Mouse (Mus musculus): ENCODE results near the gene Nr1d1. TPM values are rescaled to one million over a fixed set of nuclear protein-coding genes. Genes with fewer than 3 reads are reported as not detected.

Nr1d1 gene
- polyA plus RNA-seq, 1 experiment: 7.4 TPM

DNA sequence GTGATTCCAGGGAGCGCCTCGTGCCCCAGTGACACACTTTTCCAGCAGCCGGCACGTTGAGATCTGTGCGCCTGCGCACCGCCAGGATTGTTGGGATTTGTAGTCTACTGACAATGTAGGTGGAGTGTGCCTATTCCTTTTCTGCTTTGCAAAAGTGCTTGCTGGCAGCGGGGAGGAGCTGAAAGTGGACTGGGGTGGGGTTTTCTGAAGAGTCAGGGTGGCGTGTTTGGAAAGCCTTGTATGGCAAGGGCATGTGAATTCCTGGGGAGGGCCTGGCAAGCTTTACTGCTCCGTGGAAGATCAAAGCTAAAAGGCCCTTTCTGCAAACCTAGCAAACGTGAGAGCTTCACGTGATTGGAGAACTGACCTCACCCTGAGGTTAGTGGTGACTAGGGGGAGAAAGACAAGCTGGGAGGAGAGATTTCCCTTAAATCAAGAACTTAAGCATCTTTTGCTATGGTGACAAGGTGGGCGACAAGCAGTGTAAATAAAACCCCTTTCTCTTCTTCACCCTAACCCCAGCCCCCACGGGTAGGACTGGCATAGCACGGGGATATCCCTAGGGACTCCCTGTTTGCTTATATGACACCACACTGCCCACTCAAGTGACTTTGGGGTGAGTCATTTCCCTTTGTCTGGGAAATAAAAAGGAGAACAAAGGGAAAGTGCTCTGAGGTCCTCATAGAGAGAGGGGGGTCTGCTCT, 367 bp upstream of the Nr1d1 start:
- peak overlapping the region; percentile 52 for H3K9ac ChIP-seq (ENCODE audit: low read depth, poor library complexity, severe bottlenecking)
- no peaks in the 10 kb centered on the region for H3K36me3 ChIP-seq (ENCODE audit: control insufficient read depth, insufficient read depth, low read length, poor library complexity, severe bottlenecking)
- H3K27me3 ChIP-seq (ENCODE audit: control insufficient read depth, insufficient read depth, low read length, poor library complexity, severe bottlenecking): no peaks in the 10 kb centered on the region
- H3K4me1 ChIP-seq (ENCODE audit: control insufficient read depth, insufficient read depth, low read length): peaks cover 3% of the 10 kb centered on the region
- no peaks in the 10 kb centered on the region for H3K9me3 ChIP-seq (replicated peaks; ENCODE audit: control insufficient read depth, insufficient read depth, low read length, poor library complexity, severe bottlenecking)
- H3K27ac ChIP-seq (ENCODE audit: insufficient read depth, low read length): peak overlapping the region; percentile 91
- H3K4me3 ChIP-seq (ENCODE audit: low read depth, low read length): peak overlapping the region; percentile 54
- TF ChIP-seq POLR2A (IDR thresholded peaks at IDR 0.05; ENCODE audit: insufficient read depth, low read length) (no peak), CTCF (IDR thresholded peaks at IDR 0.05; ENCODE audit: low read depth, low read length) (no peak), EP300 (IDR thresholded peaks at IDR 0.05; ENCODE audit: insufficient read depth, low read depth, low read length) (peak; percentile 62; the same call in 1 of the 2 replicates)

DNA sequence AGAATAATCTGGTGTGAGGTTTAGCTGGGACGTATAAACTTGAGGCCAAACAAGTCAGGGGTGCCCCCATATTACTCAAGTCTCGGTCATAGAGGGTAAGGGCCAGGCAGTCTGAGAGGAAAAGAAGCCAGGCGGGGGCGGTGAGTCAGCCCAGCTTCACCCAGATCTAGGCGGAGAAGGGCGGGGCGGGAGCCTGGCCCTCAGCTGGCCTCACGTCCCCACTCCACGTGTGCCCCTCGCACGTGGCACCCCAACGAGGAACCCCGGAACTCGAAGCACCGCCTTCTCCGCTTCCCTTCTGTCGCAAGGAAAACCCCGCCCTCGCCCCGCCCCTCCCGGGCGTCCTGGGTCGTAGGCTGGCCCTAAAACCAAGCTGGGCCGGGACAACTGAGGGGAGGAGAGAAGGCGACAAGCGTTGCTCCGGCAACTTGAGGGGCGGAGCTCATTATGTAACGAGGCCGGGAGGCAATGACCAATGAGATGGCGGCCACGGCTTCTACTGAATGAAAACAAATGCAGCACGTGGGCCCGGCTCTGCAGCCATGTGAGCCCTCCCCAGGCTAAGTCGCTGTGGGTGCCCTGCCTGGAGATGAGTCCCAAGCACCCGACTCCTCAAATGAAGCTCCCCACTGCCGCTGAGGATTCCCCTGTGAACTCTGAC, 1.4 kb downstream of the Nr1d1 start:
- Histone ChIP-seq H3K4me3 (ENCODE audit: low read depth, low read length) (peak overlapping the region; percentile 78), H3K9ac (ENCODE audit: low read depth, poor library complexity, severe bottlenecking) (peak overlapping the region; percentile 18; the same call in 1 of the 2 replicates), H3K27me3 (ENCODE audit: control insufficient read depth, insufficient read depth, low read length, poor library complexity, severe bottlenecking) (no peaks in the 10 kb centered on the region), H3K27ac (ENCODE audit: insufficient read depth, low read length) (no peak overlapping the region), H3K4me1 (ENCODE audit: control insufficient read depth, insufficient read depth, low read length) (peaks cover 3% of the 10 kb centered on the region), H3K9me3 (replicated peaks; ENCODE audit: control insufficient read depth, insufficient read depth, low read length, poor library complexity, severe bottlenecking) (no peaks in the 10 kb centered on the region), H3K36me3 (ENCODE audit: control insufficient read depth, insufficient read depth, low read length, poor library complexity, severe bottlenecking) (peaks cover 3% of the 10 kb centered on the region; the same call in 1 of the 2 replicates)
- TF ChIP-seq POLR2A (IDR thresholded peaks at IDR 0.05; ENCODE audit: insufficient read depth, low read length): no peak
- no peak for TF ChIP-seq EP300 (IDR thresholded peaks at IDR 0.05; ENCODE audit: insufficient read depth, low read depth, low read length)
- no peak for TF ChIP-seq CTCF (IDR thresholded peaks at IDR 0.05; ENCODE audit: low read depth, low read length)

DNA sequence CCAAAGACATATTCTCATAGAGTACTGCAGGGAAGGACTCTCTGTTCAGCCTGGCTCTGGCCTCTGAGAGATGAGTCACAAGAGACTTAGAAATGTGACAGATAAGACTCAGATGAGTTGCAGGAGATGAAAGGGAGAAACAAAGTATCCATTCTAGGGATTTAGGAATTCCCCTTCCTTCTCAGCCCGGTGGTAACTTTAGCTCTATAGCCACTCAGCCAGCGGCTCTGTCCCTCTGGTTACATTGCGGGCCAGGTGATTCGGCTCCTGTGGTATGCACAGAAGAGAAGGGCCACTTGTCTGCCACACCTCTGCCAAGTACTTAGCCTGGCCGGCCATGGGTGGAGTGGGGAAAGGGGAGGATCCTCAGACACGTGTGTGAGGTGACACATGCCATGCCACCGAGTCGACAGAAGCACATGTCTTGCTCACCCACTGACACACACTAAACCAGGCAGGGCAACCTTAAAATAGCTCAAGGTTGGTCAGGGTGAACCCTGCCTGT, 2.4 kb downstream of the Nr1d1 start:
- TF ChIP-seq EP300 (IDR thresholded peaks at IDR 0.05; ENCODE audit: insufficient read depth, low read depth, low read length) (no peak), POLR2A (IDR thresholded peaks at IDR 0.05; ENCODE audit: insufficient read depth, low read length) (no peak), CTCF (IDR thresholded peaks at IDR 0.05; ENCODE audit: low read depth, low read length) (no peak)
- Histone ChIP-seq H3K4me3 (ENCODE audit: low read depth, low read length) (no peak overlapping the region), H3K27ac (ENCODE audit: insufficient read depth, low read length) (no peak overlapping the region), H3K36me3 (ENCODE audit: control insufficient read depth, insufficient read depth, low read length, poor library complexity, severe bottlenecking) (peaks cover 6% of the 10 kb centered on the region; the same call in 1 of the 2 replicates), H3K4me1 (ENCODE audit: control insufficient read depth, insufficient read depth, low read length) (peaks cover 5% of the 10 kb centered on the region), H3K27me3 (ENCODE audit: control insufficient read depth, insufficient read depth, low read length, poor library complexity, severe bottlenecking) (no peaks in the 10 kb centered on the region), H3K9ac (ENCODE audit: low read depth, poor library complexity, severe bottlenecking) (no peak overlapping the region), H3K9me3 (replicated peaks; ENCODE audit: control insufficient read depth, insufficient read depth, low read length, poor library complexity, severe bottlenecking) (no peaks in the 10 kb centered on the region)

DNA sequence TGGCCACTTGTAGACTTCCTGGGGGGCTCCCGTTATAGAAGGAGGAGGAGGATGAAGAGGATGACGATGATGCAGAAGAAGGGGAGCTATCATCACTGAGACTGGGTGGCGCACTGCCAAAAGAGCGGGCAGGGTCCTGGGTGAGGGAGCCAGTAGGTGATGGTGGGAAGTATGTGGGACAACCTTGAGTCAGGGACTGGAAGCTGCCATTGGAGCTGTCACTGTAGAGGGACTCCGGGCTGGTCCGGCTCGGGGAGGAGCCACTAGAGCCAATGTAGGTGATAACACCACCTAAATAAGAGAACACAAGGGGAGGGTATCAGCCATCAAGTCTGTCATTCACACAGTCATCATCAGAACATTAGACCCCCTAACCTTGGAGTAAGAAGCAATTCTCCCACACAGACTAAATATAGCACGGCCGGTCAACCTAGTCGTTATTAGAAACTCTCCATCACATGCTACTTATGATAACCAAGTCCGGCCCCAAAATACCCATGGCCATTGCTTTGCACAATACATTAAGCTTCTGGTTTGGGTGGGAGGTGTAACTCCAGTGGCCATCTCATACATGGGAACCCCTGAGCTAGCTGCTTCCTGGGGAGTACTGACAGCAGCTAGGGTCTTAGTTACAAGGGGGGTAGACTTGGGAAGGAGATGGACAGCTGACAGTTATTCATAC, 3.1 kb downstream of the Nr1d1 start:
- Histone ChIP-seq H3K9me3 (replicated peaks; ENCODE audit: control insufficient read depth, insufficient read depth, low read length, poor library complexity, severe bottlenecking) (no peaks in the 10 kb centered on the region), H3K27ac (ENCODE audit: insufficient read depth, low read length) (no peak overlapping the region), H3K36me3 (ENCODE audit: control insufficient read depth, insufficient read depth, low read length, poor library complexity, severe bottlenecking) (peaks cover 6% of the 10 kb centered on the region; the same call in 1 of the 2 replicates), H3K27me3 (ENCODE audit: control insufficient read depth, insufficient read depth, low read length, poor library complexity, severe bottlenecking) (no peaks in the 10 kb centered on the region), H3K9ac (ENCODE audit: low read depth, poor library complexity, severe bottlenecking) (no peak overlapping the region), H3K4me1 (ENCODE audit: control insufficient read depth, insufficient read depth, low read length) (peaks cover 5% of the 10 kb centered on the region), H3K4me3 (ENCODE audit: low read depth, low read length) (no peak overlapping the region)
- TF ChIP-seq EP300 (IDR thresholded peaks at IDR 0.05; ENCODE audit: insufficient read depth, low read depth, low read length): no peak
- no peak for TF ChIP-seq POLR2A (IDR thresholded peaks at IDR 0.05; ENCODE audit: insufficient read depth, low read length)
- TF ChIP-seq CTCF (IDR thresholded peaks at IDR 0.05; ENCODE audit: low read depth, low read length): no peak

DNA sequence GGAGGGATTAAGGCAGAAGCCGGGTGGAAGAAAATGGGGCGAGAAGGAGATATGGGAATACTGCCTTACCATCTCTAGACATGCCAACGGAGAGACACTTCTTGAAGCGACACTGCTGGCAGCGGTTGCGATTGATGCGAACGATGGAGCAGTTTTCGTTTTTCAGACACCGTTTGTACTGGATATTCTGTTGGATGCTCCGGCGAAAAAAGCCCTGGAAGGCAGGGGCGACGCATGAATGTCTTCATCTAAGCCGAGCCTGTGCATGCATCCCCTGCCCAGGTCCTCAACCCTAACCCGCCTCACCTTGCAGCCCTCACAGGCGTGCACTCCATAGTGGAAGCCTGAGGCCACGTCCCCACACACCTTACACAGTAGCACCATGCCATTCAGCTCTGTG, 4.0 kb downstream of the Nr1d1 start:
- Histone ChIP-seq H3K9me3 (replicated peaks; ENCODE audit: control insufficient read depth, insufficient read depth, low read length, poor library complexity, severe bottlenecking) (no peaks in the 10 kb centered on the region), H3K9ac (ENCODE audit: low read depth, poor library complexity, severe bottlenecking) (no peak overlapping the region), H3K4me3 (ENCODE audit: low read depth, low read length) (no peak overlapping the region), H3K27me3 (ENCODE audit: control insufficient read depth, insufficient read depth, low read length, poor library complexity, severe bottlenecking) (no peaks in the 10 kb centered on the region), H3K36me3 (ENCODE audit: control insufficient read depth, insufficient read depth, low read length, poor library complexity, severe bottlenecking) (peaks cover 6% of the 10 kb centered on the region; the same call in 1 of the 2 replicates), H3K27ac (ENCODE audit: insufficient read depth, low read length) (no peak overlapping the region), H3K4me1 (ENCODE audit: control insufficient read depth, insufficient read depth, low read length) (peaks cover 5% of the 10 kb centered on the region)
- no peak for TF ChIP-seq CTCF (IDR thresholded peaks at IDR 0.05; ENCODE audit: low read depth, low read length)
- no peak for TF ChIP-seq POLR2A (IDR thresholded peaks at IDR 0.05; ENCODE audit: insufficient read depth, low read length)
- TF ChIP-seq EP300 (IDR thresholded peaks at IDR 0.05; ENCODE audit: insufficient read depth, low read depth, low read length): no peak
